Mouse (Mus musculus) heart, postnatal 0 days (tissue): ENCODE data around the gene Ubl7. TPM values are rescaled to one million over a fixed set of nuclear protein-coding genes. Genes with fewer than 3 reads are reported as not detected.
"Not testable (repeated sequence)": the region's sequence is repeated elsewhere in the genome, so short reads cannot be mapped to it uniquely, and the experiment has no call there.

Source experiments
- ATAC-seq: fragments of 200-750 bp; cut with Nextera tagmentation; 2 replicates; pipeline ENCODE4 v1.8.0; 2017; ENCODE audit warnings: low read depth, moderate number of reproducible peaks, moderate library complexity; ENCODE audit not compliant: insufficient read depth
- DNase-seq: peaks from one replicate; pipeline ENCODE4 v3.0.0-alpha.2; 2016; ENCODE audit warnings: low spot score
- H3K27ac ChIP-seq: fragments of 300-500 bp; sonication (generic); 2 replicates; pipeline ENCODE4 v1.5.1; 2014; ENCODE audit warnings: low read depth, mild to moderate bottlenecking
- H3K27me3 ChIP-seq: fragments of 300-500 bp; sonication (generic); 2 replicates; pipeline ENCODE4 v1.6.1; 2014; ENCODE audit warnings: low read length, mixed read lengths; ENCODE audit not compliant: control insufficient read depth, insufficient read depth
- H3K36me3 ChIP-seq: fragments of 300-500 bp; sonication (generic); replicated peaks from 2 replicates; pipeline ENCODE4 v1.6.1; 2014; ENCODE audit warnings: low read length, mixed read lengths; ENCODE audit not compliant: control insufficient read depth, insufficient read depth
- H3K4me1 ChIP-seq: fragments of 300-500 bp; sonication (generic); 2 replicates; pipeline ENCODE4 v1.6.1; 2014; ENCODE audit warnings: antibody characterized with exemption; ENCODE audit not compliant: control insufficient read depth, insufficient read depth
- H3K4me2 ChIP-seq: fragments of 300-500 bp; sonication (generic); 2 replicates; pipeline ENCODE4 v1.6.1; 2014; ENCODE audit warnings: low read depth, mild to moderate bottlenecking, low read length, moderate library complexity
- H3K4me3 ChIP-seq: fragments of 300-500 bp; sonication (generic); 2 replicates; pipeline ENCODE4 v1.5.1; 2014; ENCODE audit warnings: low read depth, low read length
- H3K9ac ChIP-seq: fragments of 300-500 bp; sonication (generic); replicated peaks from 2 replicates; pipeline ENCODE4 v1.6.1; 2014; ENCODE audit warnings: low read depth, low read length, mixed read lengths
- H3K9me3 ChIP-seq: fragments of 300-500 bp; sonication (generic); replicated peaks from 2 replicates; pipeline ENCODE4 v1.6.1; 2016; ENCODE audit warnings: low read length; ENCODE audit not compliant: control insufficient read depth
- CTCF ChIP-seq: IDR thresholded peaks from 2 replicates; pipeline ENCODE4 v1.5.1; 2016; ENCODE audit warnings: antibody characterized with exemption, control low read depth, low read depth
- EP300 ChIP-seq: IDR thresholded peaks from 2 replicates; pipeline ENCODE4 v1.6.1; 2016; ENCODE audit warnings: antibody characterized with exemption, low read depth
- WGBS: fragments of 180-500 bp; shearing (Covaris S2); extraction: QIAGEN DNeasy Blood & Tissue Kit; methylation state at CpG from one replicate; pipeline ENCODE4 v1.1.7; 2014; 5-methylcytosine and 5-hydroxymethylcytosine counted together
- polyA plus RNA-seq: library from polyadenylated mRNA; unstranded; fragments of >200 nt; fragmentation: Nextera tagmentation; extraction: Ambion mirVana; gene quantifications from 2 replicates; pipeline ENCODE4 v1.2.1, GENCODE M21; 2015
- total RNA-seq: library from RNA; depleted of rRNA; stranded (reverse); fragments of >200 nt; gene quantifications from 2 replicates; pipeline ENCODE4 v1.2.3, GENCODE M21; 2014; ENCODE audit warnings: low replicate concordance

The Ubl7 gene
- total and polyA plus RNA-seq, 2 experiments from 2014 or later, result 132 to 139 TPM

DNA sequence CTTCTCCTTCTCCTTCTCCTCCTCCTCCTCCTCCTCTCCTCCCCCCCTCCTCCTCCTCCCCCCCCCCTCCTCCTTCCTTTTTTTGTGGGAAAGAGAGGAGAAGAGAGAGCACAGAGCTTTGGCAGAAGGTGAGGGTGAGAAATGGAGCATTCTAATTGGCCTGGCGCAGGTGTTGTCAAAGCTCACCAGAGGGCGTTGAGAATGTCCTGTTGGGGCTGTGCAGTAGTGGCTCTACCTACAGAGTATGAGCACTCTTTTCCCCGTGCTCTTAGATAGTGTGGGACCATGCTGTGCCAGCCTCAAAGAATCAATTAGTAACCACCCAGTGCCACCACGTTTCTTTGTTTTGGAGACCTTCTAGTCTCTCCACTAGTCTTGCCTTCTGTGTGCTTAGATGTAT, 30.5 kb upstream of the Ubl7 start:
- no peaks in the 10 kb centered on the region for H3K9me3 ChIP-seq
- DNase-seq, result no peak
- H3K4me3 ChIP-seq, result no peak overlapping the region
- WGBS, result 24% methylated on average over 4 of the region's 4 CpGs
- no peak for ATAC-seq
- H3K27ac ChIP-seq, result no peak overlapping the region
- no peaks in the 10 kb centered on the region for H3K4me1 ChIP-seq
- H3K9ac ChIP-seq, result no peak overlapping the region
- TF ChIP-seq EP300 (no peak), CTCF (no peak)
- no peak overlapping the region for H3K4me2 ChIP-seq
- H3K36me3 ChIP-seq, result no peaks in the 10 kb centered on the region
- no peaks in the 10 kb centered on the region for H3K27me3 ChIP-seq

DNA sequence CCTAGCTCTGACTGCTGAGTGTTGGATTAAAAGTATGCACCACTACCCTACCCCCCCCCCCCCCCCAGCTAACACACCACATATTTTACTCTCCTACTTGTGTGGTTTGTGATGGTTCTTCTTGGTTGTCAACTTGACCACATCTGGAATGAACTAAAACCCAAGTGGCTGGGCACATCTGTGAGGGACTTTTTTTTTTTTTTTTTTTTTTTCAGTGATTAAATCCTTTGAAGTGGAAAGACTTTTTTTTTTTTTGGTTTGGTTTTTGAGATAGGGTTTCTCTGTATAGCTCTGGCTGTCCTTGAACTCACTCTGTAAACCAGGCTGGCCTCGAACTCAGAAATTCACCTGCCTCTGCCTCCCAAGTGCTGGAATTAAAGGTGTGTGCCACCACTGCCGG, 29.0 kb upstream of the Ubl7 start:
- H3K4me1 ChIP-seq, ATAC-seq, H3K9ac ChIP-seq, H3K27ac ChIP-seq, H3K4me3 ChIP-seq, H3K36me3 ChIP-seq, H3K9me3 ChIP-seq, H3K4me2 ChIP-seq, H3K27me3 ChIP-seq, DNase-seq: not testable (repeated sequence)
- 84% methylated on average over 2 of the region's 2 CpGs for WGBS

DNA sequence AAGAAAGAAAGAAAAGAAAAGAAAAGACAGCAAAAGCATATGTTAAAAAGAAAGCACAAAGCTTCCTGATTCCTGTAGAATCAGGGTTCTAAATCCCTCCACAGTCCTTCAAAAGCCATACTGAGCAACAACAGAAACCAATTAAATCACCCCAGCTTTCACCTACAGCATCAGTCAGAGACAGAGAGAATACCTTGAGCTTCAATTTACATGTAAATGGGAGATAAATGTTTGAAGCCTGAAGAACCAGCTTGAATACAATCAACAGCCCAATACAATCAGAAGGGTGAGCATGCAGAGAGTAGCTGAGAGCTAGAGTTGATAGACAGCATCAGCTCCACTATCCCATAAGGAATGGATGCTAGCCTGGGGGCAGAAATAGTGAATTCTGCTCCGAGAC, 27.4 kb upstream of the Ubl7 start:
- H3K9ac ChIP-seq, result no peak overlapping the region
- H3K4me1 ChIP-seq, result no peaks in the 10 kb centered on the region; the same call in 1 of the 2 replicates
- DNase-seq (no peak), ATAC-seq (no peak)
- H3K4me3 ChIP-seq, result no peak overlapping the region
- H3K4me2 ChIP-seq, result no peak overlapping the region
- no peak for TF ChIP-seq CTCF
- TF ChIP-seq EP300, result no peak
- 57% methylated on average over 1 of the region's 1 CpGs for WGBS
- no peaks in the 10 kb centered on the region for H3K9me3 ChIP-seq
- no peaks in the 10 kb centered on the region for H3K36me3 ChIP-seq
- H3K27ac ChIP-seq, result no peak overlapping the region
- no peaks in the 10 kb centered on the region for H3K27me3 ChIP-seq

DNA sequence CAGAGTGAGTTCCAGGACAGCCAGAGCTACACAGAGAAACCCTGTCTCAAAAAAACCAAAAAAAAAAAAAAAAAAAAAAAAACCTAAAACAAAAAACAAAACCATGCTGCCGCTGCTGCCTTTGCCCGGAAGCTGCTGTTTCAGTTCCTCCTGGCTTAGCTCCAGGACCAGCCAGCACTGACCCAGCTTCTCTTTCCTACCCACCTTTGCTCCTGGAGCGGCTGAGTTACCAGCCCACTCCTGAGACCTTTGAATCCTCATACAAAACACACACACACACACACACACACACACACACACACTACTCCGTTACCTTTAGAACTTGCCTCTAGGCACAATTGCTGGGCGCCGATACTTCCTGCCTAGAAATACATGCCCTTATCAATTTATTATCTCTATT, 22.7 kb upstream of the Ubl7 start:
- ATAC-seq (no peak), DNase-seq (no peak)
- Histone ChIP-seq H3K27ac (no peak overlapping the region), H3K4me3 (peak overlapping the region; percentile 21), H3K9me3 (no peaks in the 10 kb centered on the region), H3K27me3 (no peaks in the 10 kb centered on the region), H3K9ac (no peak overlapping the region), H3K4me1 (no peaks in the 10 kb centered on the region; the same call in 1 of the 2 replicates), H3K4me2 (peak overlapping the region; percentile 41; the same call in 1 of the 2 replicates), H3K36me3 (no peaks in the 10 kb centered on the region)
- WGBS, result 18% methylated on average over 6 of the region's 6 CpGs
- TF ChIP-seq EP300 (no peak), CTCF (no peak)

DNA sequence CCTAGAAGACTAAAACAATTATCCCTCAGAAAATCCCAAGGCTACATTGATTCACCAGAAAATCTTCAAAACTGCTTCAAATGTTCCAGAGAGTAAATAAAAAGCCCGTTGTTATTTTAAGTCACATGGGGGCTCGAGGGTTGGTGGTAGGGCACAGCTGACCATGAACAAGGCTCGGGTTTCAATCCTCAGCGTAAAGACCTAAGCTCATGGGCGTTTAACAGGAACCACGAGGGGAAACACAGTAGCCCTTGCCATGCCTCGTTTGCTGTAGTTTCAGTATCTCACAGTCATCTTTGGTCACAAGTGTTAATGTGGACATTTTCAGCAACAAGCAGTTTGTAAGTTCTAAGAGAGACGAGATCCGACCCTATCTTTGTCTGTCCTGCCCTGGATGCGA, 10.3 kb upstream of the Ubl7 start:
- Histone ChIP-seq H3K4me3 (no peak overlapping the region), H3K9me3 (no peaks in the 10 kb centered on the region), H3K4me1 (peaks cover 6% of the 10 kb centered on the region; the same call in 1 of the 2 replicates), H3K36me3 (no peaks in the 10 kb centered on the region), H3K4me2 (no peak overlapping the region), H3K9ac (no peak overlapping the region), H3K27me3 (no peaks in the 10 kb centered on the region), H3K27ac (no peak overlapping the region)
- TF ChIP-seq CTCF (no peak), EP300 (no peak)
- DNase-seq (no peak), ATAC-seq (no peak)
- WGBS, result 32% methylated on average over 10 of the region's 10 CpGs

DNA sequence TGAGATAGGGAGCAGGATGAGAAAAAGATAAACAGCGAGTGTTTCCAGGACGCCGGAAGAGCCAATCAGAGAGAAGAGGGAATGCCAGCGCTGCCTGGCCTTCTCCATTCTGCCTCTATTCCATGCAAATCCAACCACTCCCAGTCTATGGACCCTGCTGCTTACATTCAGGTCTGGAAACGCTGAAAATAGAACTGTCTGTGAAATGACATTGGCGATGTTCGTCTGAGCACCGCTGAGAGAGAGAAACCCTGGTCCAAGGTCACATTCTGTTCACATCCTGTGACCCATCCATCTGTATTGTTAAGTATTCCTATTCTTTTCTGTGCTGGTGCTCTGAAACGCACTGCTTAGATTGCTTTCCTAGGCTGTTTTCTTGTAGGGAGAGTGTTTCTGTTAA, 9.6 kb upstream of the Ubl7 start:
- H3K9me3 ChIP-seq, result no peaks in the 10 kb centered on the region
- WGBS, result 10% methylated on average over 9 of the region's 9 CpGs
- ATAC-seq (no peak), DNase-seq (no peak)
- H3K27ac ChIP-seq, result no peak overlapping the region
- peak overlapping the region; percentile 11; the same call in 1 of the 2 replicates for H3K4me2 ChIP-seq
- H3K9ac ChIP-seq, result no peak overlapping the region
- peaks cover 6% of the 10 kb centered on the region; the same call in 1 of the 2 replicates for H3K4me1 ChIP-seq
- H3K36me3 ChIP-seq, result no peaks in the 10 kb centered on the region
- H3K27me3 ChIP-seq, result no peaks in the 10 kb centered on the region
- H3K4me3 ChIP-seq, result no peak overlapping the region
- TF ChIP-seq CTCF (no peak), EP300 (no peak)
